Mouse (Mus musculus) MEL (cell line): ENCODE measurements around the gene Cd68. TPM values are rescaled to one million over a fixed set of nuclear protein-coding genes. Genes with fewer than 3 reads are reported as not detected.
A peak's percentile ranks its signal among the peaks of the same experiment; 100 is the strongest.

Source experiments
- DNase-seq: peaks from one replicate; pipeline ENCODE4 v3.0.0; 2011; ENCODE audit warnings: low read depth, low spot score
- H3K27ac ChIP-seq: 2 replicates; pipeline ENCODE4 v1.5.1; 2012; ENCODE audit warnings: low read depth, mild to moderate bottlenecking, control low read depth, low read length, moderate library complexity; ENCODE audit not compliant: control insufficient read depth
- H3K27me3 ChIP-seq, 2 experiments: fragments of 150-350 bp in 1 of 2; sonication (generic) in 1 of 2; 2 replicates each; pipeline ENCODE4 v1.6.1; 2012; ENCODE audit warnings: low read length in 2 of 2, mild to moderate bottlenecking in 2 of 2, improper control_type of control experiment in 1 of 2, moderate library complexity in 1 of 2; ENCODE audit not compliant: insufficient read depth in 2 of 2, control insufficient read depth in 1 of 2
- H3K36me3 ChIP-seq, 2 experiments: 2 replicates each; pipeline ENCODE4 v1.6.1; 2012 to 2014; ENCODE audit warnings: low read length in 2 of 2, improper control_type of control experiment in 1 of 2, inconsistent platforms in 1 of 2, mild to moderate bottlenecking in 1 of 2; ENCODE audit not compliant: insufficient read depth in 2 of 2, control insufficient read depth in 1 of 2
- H3K4me1 ChIP-seq, 2 experiments: fragments of 150-350 bp in 1 of 2; sonication (generic) in 1 of 2; 2 replicates each; pipeline ENCODE4 v1.6.1; 2012; ENCODE audit warnings: low read length in 2 of 2, improper control_type of control experiment in 1 of 2, mild to moderate bottlenecking in 1 of 2; ENCODE audit not compliant: insufficient read depth in 2 of 2, control insufficient read depth in 1 of 2
- H3K4me3 ChIP-seq, 2 experiments: fragments of 150-350 bp in 1 of 2; sonication (generic) in 1 of 2; 2 replicates each; pipeline ENCODE4 v1.5.1; 2012; ENCODE audit warnings: low read depth in 2 of 2, low read length in 2 of 2, mild to moderate bottlenecking in 2 of 2, moderate library complexity in 2 of 2, control low read depth in 1 of 2, improper control_type of control experiment in 1 of 2; ENCODE audit not compliant: control insufficient read depth in 1 of 2, insufficient read depth in 1 of 2
- H3K79me2 ChIP-seq: 2 replicates; pipeline ENCODE4 v1.6.1; 2012; ENCODE audit warnings: mild to moderate bottlenecking, low read length, moderate library complexity; ENCODE audit not compliant: control insufficient read depth, poor library complexity, insufficient read depth
- H3K9ac ChIP-seq: 2 replicates; pipeline ENCODE4 v1.6.1; 2012; ENCODE audit warnings: low read depth, mild to moderate bottlenecking, control low read depth, low read length, moderate library complexity; ENCODE audit not compliant: control insufficient read depth, poor library complexity, severe bottlenecking
- H3K9me3 ChIP-seq: fragments of 150-350 bp; sonication (generic); replicated peaks from 2 replicates; pipeline ENCODE4 v1.6.1; 2012; ENCODE audit warnings: mild to moderate bottlenecking, low read length, improper control_type of control experiment, moderate library complexity; ENCODE audit not compliant: insufficient read depth
- CHD1 ChIP-seq: IDR thresholded peaks from 2 replicates; pipeline ENCODE4 v1.6.1; 2012; ENCODE audit warnings: low read depth, mild to moderate bottlenecking, inconsistent platforms, low read length, improper control_type of control experiment
- CTCF ChIP-seq, 3 experiments: IDR thresholded peaks in 2 of 3; conservative IDR thresholded peaks in 1 of 3; 2 replicates each; pipeline ENCODE4 v1.5.1; 2011 to 2012; ENCODE audit warnings: low read length in 3 of 3, low read depth in 2 of 3, mild to moderate bottlenecking in 2 of 3, improper control_type of control experiment in 1 of 3, inconsistent platforms in 1 of 3, mixed read lengths in 1 of 3, moderate library complexity in 1 of 3; ENCODE audit not compliant: control insufficient read depth in 1 of 3, insufficient read depth in 1 of 3, poor library complexity in 1 of 3, severe bottlenecking in 1 of 3
- E2F4 ChIP-seq: IDR thresholded peaks from 2 replicates; pipeline ENCODE4 v1.6.1; 2011; ENCODE audit warnings: low read depth, low read length, improper control_type of control experiment, borderline replicate concordance
- ELF1 ChIP-seq: IDR thresholded peaks from 2 replicates; pipeline ENCODE4 v1.6.1; 2014; ENCODE audit warnings: low read depth, mild to moderate bottlenecking, inconsistent platforms, low read length, improper control_type of control experiment, moderate library complexity
- EP300 ChIP-seq, 2 experiments: IDR thresholded peaks; 2 replicates each; pipeline ENCODE4 v1.6.1; 2011; ENCODE audit warnings: improper control_type of control experiment in 2 of 2, low read length in 2 of 2, low read depth in 1 of 2, mild to moderate bottlenecking in 1 of 2
- GABPA ChIP-seq: IDR thresholded peaks from 2 replicates; pipeline ENCODE4 v1.6.1; 2012; ENCODE audit warnings: low read depth, mild to moderate bottlenecking, inconsistent platforms, low read length, improper control_type of control experiment, moderate library complexity
- HCFC1 ChIP-seq: IDR thresholded peaks from 2 replicates; pipeline ENCODE4 v1.6.1; 2012; ENCODE audit warnings: low read depth, mild to moderate bottlenecking, inconsistent platforms, low read length, improper control_type of control experiment, moderate library complexity
- JUND ChIP-seq: IDR thresholded peaks from 2 replicates; pipeline ENCODE4 v1.6.1; 2011; ENCODE audit warnings: low read depth, mild to moderate bottlenecking, improper control_type of control experiment, low read length
- MAX ChIP-seq: IDR thresholded peaks from 2 replicates; pipeline ENCODE4 v1.6.1; 2011; ENCODE audit warnings: low read length, improper control_type of control experiment
- MAZ ChIP-seq: IDR thresholded peaks from 2 replicates; pipeline ENCODE4 v1.6.1; 2012; ENCODE audit warnings: low read depth, mild to moderate bottlenecking, inconsistent platforms, low read length, improper control_type of control experiment
- MXI1 ChIP-seq: IDR thresholded peaks from 2 replicates; pipeline ENCODE4 v1.6.1; 2011; ENCODE audit warnings: mild to moderate bottlenecking, low read depth, low read length, improper control_type of control experiment
- NRF1 ChIP-seq: IDR thresholded peaks from 2 replicates; pipeline ENCODE4 v1.6.1; 2014; ENCODE audit warnings: low read depth, mild to moderate bottlenecking, inconsistent platforms, low read length, improper control_type of control experiment, moderate library complexity; ENCODE audit not compliant: poor library complexity, insufficient read depth, severe bottlenecking
- POLR2A ChIP-seq, 2 experiments: IDR thresholded peaks; 2 replicates each; pipeline ENCODE4 v1.6.1; 2011 to 2012; ENCODE audit warnings: low read length in 2 of 2, mild to moderate bottlenecking in 2 of 2, control low read depth in 1 of 2, improper control_type of control experiment in 1 of 2, low read depth in 1 of 2, moderate library complexity in 1 of 2; ENCODE audit not compliant: control insufficient read depth in 1 of 2, insufficient read depth in 1 of 2, poor library complexity in 1 of 2
- POLR2AphosphoS2 ChIP-seq: IDR thresholded peaks from 2 replicates; pipeline ENCODE4 v1.6.1; 2011; ENCODE audit warnings: low read length, improper control_type of control experiment
- POLR2AphosphoS5 ChIP-seq: IDR thresholded peaks from 2 replicates; pipeline ENCODE4 v1.6.1; 2012; ENCODE audit warnings: low read depth, borderline replicate concordance, mild to moderate bottlenecking, inconsistent platforms, low read length, moderate library complexity, mixed read lengths
- RAD21 ChIP-seq: IDR thresholded peaks from 2 replicates; pipeline ENCODE4 v1.6.1; 2011; ENCODE audit warnings: mild to moderate bottlenecking, low read depth, low read length, improper control_type of control experiment
- SIN3A ChIP-seq: IDR thresholded peaks from 2 replicates; pipeline ENCODE4 v1.6.1; 2012; ENCODE audit warnings: low read length, improper control_type of control experiment, inconsistent platforms
- SMC3 ChIP-seq: IDR thresholded peaks from 2 replicates; pipeline ENCODE4 v1.6.1; 2011; ENCODE audit warnings: low read depth, low read length, improper control_type of control experiment
- TAL1 ChIP-seq: IDR thresholded peaks from 2 replicates; pipeline ENCODE4 v1.6.1; 2012; ENCODE audit warnings: mild to moderate bottlenecking, inconsistent platforms, low read length, moderate library complexity, mixed read lengths
- TBP ChIP-seq: IDR thresholded peaks from 2 replicates; pipeline ENCODE4 v1.8.0; 2011; ENCODE audit warnings: low read depth, low read length, improper control_type of control experiment
- TCF12 ChIP-seq: IDR thresholded peaks from 2 replicates; pipeline ENCODE4 v1.6.1; 2014; ENCODE audit warnings: low read depth, mild to moderate bottlenecking, inconsistent platforms, low read length, improper control_type of control experiment, moderate library complexity
- UBTF ChIP-seq: IDR thresholded peaks from 2 replicates; pipeline ENCODE4 v1.6.1; 2012; ENCODE audit warnings: low read depth, mild to moderate bottlenecking, inconsistent platforms, low read length, improper control_type of control experiment, moderate library complexity, borderline replicate concordance; ENCODE audit not compliant: insufficient read depth
- USF1 ChIP-seq: IDR thresholded peaks from 2 replicates; pipeline ENCODE4 v1.6.1; 2014; ENCODE audit warnings: low read depth, mild to moderate bottlenecking, inconsistent platforms, low read length, improper control_type of control experiment, moderate library complexity
- ZC3H11A ChIP-seq: IDR thresholded peaks from 2 replicates; pipeline ENCODE4 v1.6.1; 2012; ENCODE audit warnings: low read depth, mild to moderate bottlenecking, inconsistent platforms, low read length, improper control_type of control experiment
- ZKSCAN1 ChIP-seq: IDR thresholded peaks from 2 replicates; pipeline ENCODE4 v1.6.1; 2012; ENCODE audit warnings: low read depth, mild to moderate bottlenecking, inconsistent platforms, low read length, improper control_type of control experiment, moderate library complexity
- ZMIZ1 ChIP-seq: IDR thresholded peaks from 2 replicates; pipeline ENCODE4 v1.6.1; 2012; ENCODE audit warnings: low read depth, mild to moderate bottlenecking, inconsistent platforms, low read length, improper control_type of control experiment, moderate library complexity
- ZNF384 ChIP-seq: IDR thresholded peaks from 2 replicates; pipeline ENCODE4 v1.6.1; 2012; ENCODE audit warnings: low read depth, mild to moderate bottlenecking, inconsistent platforms, low read length, improper control_type of control experiment
- polyA plus RNA-seq, 2 experiments: library from polyadenylated mRNA; stranded (reverse) in 1 of 2; unstranded in 1 of 2; fragments of >175 nt in 1 of 2; fragments of >200 nt in 1 of 2; gene quantifications; 2 replicates each; pipeline versions ENCODE4 v1.2.1 to v1.2.4; 2012; ENCODE audit warnings: low replicate concordance in 2 of 2, low read depth in 1 of 2; ENCODE audit not compliant: insufficient read length in 2 of 2, insufficient read depth in 1 of 2, missing spikeins in 1 of 2
- total RNA-seq: library from RNA; depleted of rRNA; stranded (reverse); fragments of 300-350 nt; gene quantifications from 2 replicates; pipeline ENCODE4 v1.2.3, GENCODE M21; 2012

Gene Cd68
- total and polyA plus RNA-seq, 3 experiments = 5.3 to 19.8 TPM; not detected in 1

GRCm38 (mm10) chr11:69635471-69635870 lies 30.5 kb downstream of the Cd68 start (continued):
- no peak for TF ChIP-seq GABPA
- no peak for TF ChIP-seq ZMIZ1
- TF ChIP-seq, all 39 proteins: peak for 4

GRCm38 (mm10) chr11:69633128-69633866 lies 32.7 kb downstream of the Cd68 start:
- H3K79me2 ChIP-seq = peaks cover 43% of the 10 kb centered on the region
- peak; percentile 68 for DNase-seq
- H3K9me3 ChIP-seq = no peaks in the 10 kb centered on the region
- H3K9ac ChIP-seq = peak overlapping the region; percentile 99
- peak overlapping the region; percentile 57 to 84 for H3K4me3 ChIP-seq
- peaks cover 19 to 27% of the 10 kb centered on the region in 2 experiments for H3K4me1 ChIP-seq
- no peak for TF ChIP-seq TCF12
- TF ChIP-seq SMC3 = no peak
- TF ChIP-seq TBP = 0 out of 2 replicates have a peak, but pooled peaks have one; percentile 16
- TF ChIP-seq POLR2AphosphoS2 = no peak
- no peak; the same call in none of the 2 replicates for TF ChIP-seq SIN3A
- TF ChIP-seq RAD21 = no peak
- TF ChIP-seq ZNF384 = peak; percentile 75
- TF ChIP-seq CTCF (IDR thresholded peaks at IDR 0.05 in 2 of 3, conservative IDR thresholded peaks at IDR 0.05 in 1 of 3; ENCODE audit: control insufficient read depth in 1 of 3, insufficient read depth in 1 of 3, low read depth in 2 of 3, low read length in 3 of 3, poor library complexity in 1 of 3, severe bottlenecking in 1 of 3) = no peak
- TF ChIP-seq CHD1 = peak; percentile 89; the same call in 1 of the 2 replicates
- peak; percentile 70; the same call in 1 of the 2 replicates for TF ChIP-seq MAZ
- TF ChIP-seq USF1 = no peak
- peak; percentile 68 for TF ChIP-seq MAX
- no peak for TF ChIP-seq E2F4
- no peak for TF ChIP-seq HCFC1
- TF ChIP-seq JUND = no peak
- TF ChIP-seq NRF1 = no peak
- TF ChIP-seq EP300 (IDR thresholded peaks at IDR 0.05; ENCODE audit: low read depth in 1 of 2, low read length in 2 of 2) = 0 out of 4 replicates have a peak, but pooled peaks of 1 of the 2 experiments have one; percentile 17
- TF ChIP-seq MXI1 = peak; percentile 75
- peak; percentile 79; the same call in 1 of the 2 replicates for TF ChIP-seq UBTF
- TF ChIP-seq ZKSCAN1 = no peak
- TF ChIP-seq POLR2AphosphoS5 = no peak
- TF ChIP-seq TAL1 = no peak
- no peak for TF ChIP-seq ELF1
- no peak; a peak in 1 of 4 replicates for TF ChIP-seq POLR2A (IDR thresholded peaks at IDR 0.05; ENCODE audit: control insufficient read depth in 1 of 2, insufficient read depth in 1 of 2, low read depth in 1 of 2, low read length in 2 of 2, poor library complexity in 1 of 2)
- no peak for TF ChIP-seq ZC3H11A
- H3K27ac ChIP-seq = peak overlapping the region; percentile 55
- peaks cover 15 to 39% of the 10 kb centered on the region in 2 experiments for H3K36me3 ChIP-seq
- no peaks in the 10 kb centered on the region for H3K27me3 ChIP-seq
